Mouse (Mus musculus) retina, embryonic 14.5 days (tissue): ENCODE results near the gene Trip13.

Experiments
- DNase-seq: peaks from one replicate; pipeline ENCODE4 v3.0.0-alpha.2; 2015; ENCODE audit warnings: low spot score

Trip13 gene

GRCm38 (mm10) chr13:73886601-73887000, 51.0 kb downstream of the Trip13 start:
- DNase-seq, result no peak

- no peak for DNase-seq
Measured at GRCm38 (mm10) chr13:73886066-73886465, 51.5 kb downstream of the Trip13 start.

- no peak for DNase-seq
Measured at GRCm38 (mm10) chr13:73885656-73886055, 51.9 kb downstream of the Trip13 start.

GRCm38 (mm10) chr13:73881347-73881746, 56.2 kb downstream of the Trip13 start:
- DNase-seq, result no peak

GRCm38 (mm10) chr13:73879824-73880223, 57.8 kb downstream of the Trip13 start:
- DNase-seq, result peak; percentile 44

- no peak for DNase-seq
Measured at GRCm38 (mm10) chr13:73872159-73872558, 65.4 kb downstream of the Trip13 start.
